In the genomic region with DNA sequence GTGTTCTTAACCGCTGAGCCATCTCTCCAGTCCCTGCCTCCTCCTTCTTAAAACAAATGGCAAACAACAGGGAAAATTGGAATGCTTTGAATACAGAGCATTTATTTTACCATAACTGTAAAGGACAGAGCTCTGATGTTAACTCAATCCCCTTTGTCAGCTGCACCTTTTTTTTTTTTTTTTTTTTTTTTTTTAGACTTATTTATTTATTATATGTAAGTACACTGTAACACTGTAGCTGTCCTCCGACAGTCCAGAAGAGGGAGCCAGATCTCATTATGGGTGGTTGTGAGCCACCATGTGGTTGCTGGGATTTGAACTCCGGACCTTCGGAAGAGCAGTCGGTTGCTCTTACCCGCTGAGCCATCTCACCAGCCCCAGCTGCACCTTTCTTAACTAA, we compare ENCODE assay signal across 18 mouse cellular contexts. TPM values are rescaled to one million over a fixed set of nuclear protein-coding genes. Genes with fewer than 3 reads are reported as not detected.
A peak's percentile ranks its signal among the peaks of the same experiment; 100 is the strongest.
DNase-seq lines count a peak whose midpoint lies in the region; ATAC-seq and TF ChIP-seq lines count a peak whose summit lies in the region.
"Had no signal": no experiment of that assay in that cellular context is flagged by ENCODE, and none has a peak within 500 bp of the region (broad histone marks: within the 10 kb centered on the region; RNA-seq: fewer than 3 reads in every experiment).

No protein-coding gene starts in this region.

- H3K27me3 ChIP-seq in forebrain, postnatal 0 days (ENCODE audit: insufficient read depth, low read length): no peaks in the 10 kb centered on the region
- H3K27me3 ChIP-seq in forebrain, embryonic 10.5 days (ENCODE audit: poor library complexity, severe bottlenecking): no peaks in the 10 kb centered on the region
- H3K27me3 ChIP-seq in kidney, postnatal 0 days (ENCODE audit: insufficient read depth, low read length): no peaks in the 10 kb centered on the region
- H3K27me3 ChIP-seq in kidney, embryonic 14.5 days (ENCODE audit: control insufficient read depth, insufficient read depth, low read length): no peaks in the 10 kb centered on the region
- no peaks in the 10 kb centered on the region for H3K27me3 ChIP-seq in lung, postnatal 0 days (replicated peaks; ENCODE audit: insufficient read depth, low read length)
- no peaks in the 10 kb centered on the region for H3K27me3 ChIP-seq in splenic B cell, adult 2 months (ENCODE audit: control insufficient read depth, insufficient read depth, low read length, poor library complexity, severe bottlenecking)
- no peaks in the 10 kb centered on the region for H3K27me3 ChIP-seq in forebrain, embryonic 15.5 days
- H3K27me3 ChIP-seq: embryonic facial prominence, embryonic 12.5 days; hindbrain, embryonic 12.5 days; kidney, embryonic 15.5 days; lung, embryonic 15.5 days had no signal

- no peak overlapping the region for H3K4me2 ChIP-seq in forebrain, postnatal 0 days (ENCODE audit: low read depth)
- H3K4me2 ChIP-seq in kidney, postnatal 0 days (ENCODE audit: low read length): no peak overlapping the region
- H3K4me2 ChIP-seq in kidney, embryonic 14.5 days (replicated peaks; ENCODE audit: low read depth, low read length): no peak overlapping the region
- no peak overlapping the region for H3K4me2 ChIP-seq in lung, postnatal 0 days (replicated peaks; ENCODE audit: low read depth, low read length)
- no peak overlapping the region for H3K4me2 ChIP-seq in forebrain, embryonic 15.5 days (replicated peaks)
- H3K4me2 ChIP-seq: embryonic facial prominence, embryonic 12.5 days; hindbrain, embryonic 12.5 days; kidney, embryonic 15.5 days; lung, embryonic 15.5 days; midbrain, embryonic 11.5 days had no signal

- no peak overlapping the region for H3K4me3 ChIP-seq in forebrain, postnatal 0 days (ENCODE audit: low read depth, low read length)
- H3K4me3 ChIP-seq in forebrain, embryonic 10.5 days: no peak overlapping the region
- H3K4me3 ChIP-seq in kidney, postnatal 0 days (replicated peaks; ENCODE audit: low read depth, low read length): no peak overlapping the region
- no peak overlapping the region for H3K4me3 ChIP-seq in kidney, embryonic 14.5 days (ENCODE audit: low read length)
- no peak overlapping the region for H3K4me3 ChIP-seq in lung, postnatal 0 days (ENCODE audit: low read depth, low read length)
- H3K4me3 ChIP-seq in forebrain, embryonic 15.5 days: no peak overlapping the region
- H3K4me3 ChIP-seq: embryonic facial prominence, embryonic 12.5 days; hindbrain, embryonic 12.5 days; kidney, embryonic 15.5 days; lung, embryonic 15.5 days had no signal

- H3K36me3 ChIP-seq in forebrain, postnatal 0 days (ENCODE audit: insufficient read depth): no peaks in the 10 kb centered on the region
- H3K36me3 ChIP-seq in forebrain, embryonic 10.5 days (replicated peaks): peaks cover 8% of the 10 kb centered on the region
- no peaks in the 10 kb centered on the region for H3K36me3 ChIP-seq in kidney, postnatal 0 days (ENCODE audit: insufficient read depth, low read length)
- 0 out of 2 replicates have a peak, but pooled peaks cover 2% of the 10 kb centered on the region for H3K36me3 ChIP-seq in kidney, embryonic 14.5 days (ENCODE audit: control insufficient read depth, insufficient read depth, low read length)
- no peaks in the 10 kb centered on the region for H3K36me3 ChIP-seq in lung, postnatal 0 days (ENCODE audit: insufficient read depth, low read length)
- H3K36me3 ChIP-seq in splenic B cell, adult 2 months (ENCODE audit: control insufficient read depth, insufficient read depth, low read length, poor library complexity, severe bottlenecking): no peaks in the 10 kb centered on the region
- no peaks in the 10 kb centered on the region for H3K36me3 ChIP-seq in forebrain, embryonic 15.5 days
- H3K36me3 ChIP-seq: embryonic facial prominence, embryonic 12.5 days; lung, embryonic 15.5 days had no signal

- WGBS in forebrain, postnatal 0 days: 90% methylated on average over 6 of the region's 6 CpGs
- 87% methylated on average over 6 of the region's 6 CpGs for WGBS in forebrain, embryonic 10.5 days
- WGBS in kidney, postnatal 0 days: 95% methylated on average over 6 of the region's 6 CpGs
- 94% methylated on average over 6 of the region's 6 CpGs for WGBS in kidney, embryonic 14.5 days
- 96% methylated on average over 6 of the region's 6 CpGs for WGBS in lung, postnatal 0 days
- WGBS in forebrain, embryonic 15.5 days: 95% methylated on average over 6 of the region's 6 CpGs

- DNase-seq in forebrain, postnatal 0 days: no peak
- no peak for DNase-seq in forebrain, embryonic 10.5 days (ENCODE audit: extremely low spot score, low spot score)
- no peak for DNase-seq in kidney, postnatal 0 days (ENCODE audit: low spot score)
- no peak for DNase-seq in lung, postnatal 0 days (ENCODE audit: low spot score)
- DNase-seq in lung, postnatal 4 days: no peak
- DNase-seq in splenic B cell, adult 2 months (ENCODE audit: low read depth, low spot score): peak; percentile 34
- DNase-seq: adrenal gland, postnatal 14 days; cerebellum, adult 9-10 months; gastrocnemius, postnatal 14 days; heart, adult 18-20 months had no signal

- H3K9ac ChIP-seq in forebrain, postnatal 0 days: no peak overlapping the region
- no peak overlapping the region for H3K9ac ChIP-seq in kidney, postnatal 0 days (ENCODE audit: low read depth, low read length)
- H3K9ac ChIP-seq in kidney, embryonic 14.5 days (ENCODE audit: low read depth, low read length): no peak overlapping the region
- H3K9ac ChIP-seq in lung, postnatal 0 days (replicated peaks; ENCODE audit: low read depth): no peak overlapping the region
- H3K9ac ChIP-seq in forebrain, embryonic 15.5 days (replicated peaks): no peak overlapping the region
- H3K9ac ChIP-seq: embryonic facial prominence, embryonic 12.5 days; hindbrain, embryonic 12.5 days; kidney, embryonic 15.5 days; lung, embryonic 15.5 days had no signal

- no peak for TF ChIP-seq EP300 in lung, postnatal 0 days (IDR thresholded peaks at IDR 0.05)

- H3K27ac ChIP-seq in forebrain, postnatal 0 days (ENCODE audit: low read depth, low read length): no peak overlapping the region
- H3K27ac ChIP-seq in forebrain, embryonic 10.5 days: no peak overlapping the region
- H3K27ac ChIP-seq in kidney, postnatal 0 days: no peak overlapping the region
- no peak overlapping the region for H3K27ac ChIP-seq in kidney, embryonic 14.5 days (ENCODE audit: low read depth, low read length)
- H3K27ac ChIP-seq in lung, postnatal 0 days (ENCODE audit: low read length): no peak overlapping the region
- H3K27ac ChIP-seq in forebrain, embryonic 15.5 days (replicated peaks): no peak overlapping the region
- H3K27ac ChIP-seq: embryonic facial prominence, embryonic 12.5 days; hindbrain, embryonic 12.5 days; kidney, embryonic 15.5 days; lung, embryonic 15.5 days had no signal

- ATAC-seq in forebrain, postnatal 0 days: no peak
- no peak for ATAC-seq in kidney, postnatal 0 days (replicated peaks; ENCODE audit: low FRiP score, low read depth)
- no peak for ATAC-seq in kidney, embryonic 14.5 days (ENCODE audit: low FRiP score, low TSS enrichment)
- ATAC-seq in lung, postnatal 0 days: no peak
- no peak for ATAC-seq in forebrain, embryonic 15.5 days (replicated peaks)
- ATAC-seq: forebrain, embryonic 14.5 days had no signal

- no peaks in the 10 kb centered on the region for H3K4me1 ChIP-seq in forebrain, postnatal 0 days (ENCODE audit: insufficient read depth)
- peaks cover 21% of the 10 kb centered on the region for H3K4me1 ChIP-seq in forebrain, embryonic 10.5 days
- H3K4me1 ChIP-seq in kidney, postnatal 0 days (replicated peaks; ENCODE audit: insufficient read depth, low read length): peaks cover 4% of the 10 kb centered on the region; the same call in 1 of the 2 replicates
- H3K4me1 ChIP-seq in kidney, embryonic 14.5 days (ENCODE audit: control insufficient read depth, insufficient read depth, low read length): peaks cover 5% of the 10 kb centered on the region
- H3K4me1 ChIP-seq in lung, postnatal 0 days (ENCODE audit: insufficient read depth, low read depth, low read length): peaks cover 6% of the 10 kb centered on the region; the same call in 1 of the 2 replicates
- H3K4me1 ChIP-seq in forebrain, embryonic 15.5 days: peaks cover 18% of the 10 kb centered on the region

- H3K9me3 ChIP-seq in forebrain, postnatal 0 days (ENCODE audit: low read length): no peaks in the 10 kb centered on the region
- no peaks in the 10 kb centered on the region for H3K9me3 ChIP-seq in forebrain, embryonic 10.5 days
- H3K9me3 ChIP-seq in kidney, postnatal 0 days (replicated peaks; ENCODE audit: low read length): no peaks in the 10 kb centered on the region
- H3K9me3 ChIP-seq in kidney, embryonic 14.5 days (ENCODE audit: control insufficient read depth, low read length): no peaks in the 10 kb centered on the region
- no peaks in the 10 kb centered on the region for H3K9me3 ChIP-seq in lung, postnatal 0 days (ENCODE audit: low read length)
- no peaks in the 10 kb centered on the region for H3K9me3 ChIP-seq in forebrain, embryonic 15.5 days
- H3K9me3 ChIP-seq: embryonic facial prominence, embryonic 12.5 days; hindbrain, embryonic 12.5 days; kidney, embryonic 15.5 days; lung, embryonic 15.5 days had no signal

- 0 out of 2 replicates have a peak, but pooled peaks have one; percentile 14 for TF ChIP-seq CTCF in forebrain, postnatal 0 days (IDR thresholded peaks at IDR 0.05; ENCODE audit: low read depth)
- peak; percentile 36 for TF ChIP-seq CTCF in kidney, postnatal 0 days (IDR thresholded peaks at IDR 0.05; ENCODE audit: low read depth)
- peak; percentile 25; the same call in 1 of the 2 replicates for TF ChIP-seq CTCF in lung, postnatal 0 days (IDR thresholded peaks at IDR 0.05)

RNA-seq across cellular contexts. Expression of gene Dpy30, which starts 5.0 kb away (rescaled TPM):
- 86.1 and 109 TPM in 2 replicates for total RNA-seq in forebrain, postnatal 0 days (2014; rRNA removed)
- 225 and 246 TPM in 2 replicates for polyA plus RNA-seq in forebrain, postnatal 0 days (2015; fragmentation: Nextera tagmentation; extraction: Ambion mirVana)
- polyA plus RNA-seq in forebrain, embryonic 10.5 days (2016; fragmentation: Nextera tagmentation; extraction: Ambion mirVana): 303 TPM in 2 replicates
- 268 TPM in 2 replicates for polyA plus RNA-seq in kidney, postnatal 0 days (2015; fragmentation: Nextera tagmentation; extraction: Ambion mirVana)
- 264 and 339 TPM in 2 replicates for polyA plus RNA-seq in kidney, embryonic 14.5 days (2014; fragmentation: Nextera tagmentation; extraction: Ambion mirVana)
- 149 and 165 TPM in 2 replicates for polyA plus RNA-seq in lung, postnatal 0 days (2015; fragmentation: Nextera tagmentation; extraction: Ambion mirVana)
- 202 and 214 TPM in 2 replicates for polyA plus RNA-seq in forebrain, embryonic 15.5 days (2015; fragmentation: Nextera tagmentation; extraction: Ambion mirVana)

RNA-seq across cellular contexts. Expression of gene Spast, which starts 20.1 kb away (rescaled TPM):
- 156 and 181 TPM in 2 replicates for total RNA-seq in forebrain, postnatal 0 days (2014; rRNA removed)
- 19.7 and 23.2 TPM in 2 replicates for polyA plus RNA-seq in forebrain, postnatal 0 days (2015; fragmentation: Nextera tagmentation; extraction: Ambion mirVana)
- 12.6 and 12.7 TPM in 2 replicates for polyA plus RNA-seq in forebrain, embryonic 10.5 days (2016; fragmentation: Nextera tagmentation; extraction: Ambion mirVana)
- polyA plus RNA-seq in kidney, postnatal 0 days (2015; fragmentation: Nextera tagmentation; extraction: Ambion mirVana): 12.9 and 13.9 TPM in 2 replicates
- polyA plus RNA-seq in kidney, embryonic 14.5 days (2014; fragmentation: Nextera tagmentation; extraction: Ambion mirVana): 17.9 and 22.8 TPM in 2 replicates
- polyA plus RNA-seq in lung, postnatal 0 days (2015; fragmentation: Nextera tagmentation; extraction: Ambion mirVana): 10.1 and 12.7 TPM in 2 replicates
- polyA plus RNA-seq in forebrain, embryonic 15.5 days (2015; fragmentation: Nextera tagmentation; extraction: Ambion mirVana): 35.1 and 36.4 TPM in 2 replicates

RNA-seq across cellular contexts. Expression of gene Memo1, which starts 23.4 kb away (rescaled TPM):
- total RNA-seq in forebrain, postnatal 0 days (2014; rRNA removed): 45.7 and 54.2 TPM in 2 replicates
- polyA plus RNA-seq in forebrain, postnatal 0 days (2015; fragmentation: Nextera tagmentation; extraction: Ambion mirVana): 46.3 and 52.9 TPM in 2 replicates
- 89.7 and 95.9 TPM in 2 replicates for polyA plus RNA-seq in forebrain, embryonic 10.5 days (2016; fragmentation: Nextera tagmentation; extraction: Ambion mirVana)
- 69.3 and 71.4 TPM in 2 replicates for polyA plus RNA-seq in kidney, postnatal 0 days (2015; fragmentation: Nextera tagmentation; extraction: Ambion mirVana)
- polyA plus RNA-seq in kidney, embryonic 14.5 days (2014; fragmentation: Nextera tagmentation; extraction: Ambion mirVana): 94.1 and 94.7 TPM in 2 replicates
- 54.2 and 56.3 TPM in 2 replicates for polyA plus RNA-seq in lung, postnatal 0 days (2015; fragmentation: Nextera tagmentation; extraction: Ambion mirVana)
- 63.9 and 66.1 TPM in 2 replicates for polyA plus RNA-seq in forebrain, embryonic 15.5 days (2015; fragmentation: Nextera tagmentation; extraction: Ambion mirVana)
